Mouse (Mus musculus) testis, postnatal 10 days (tissue): ENCODE data around the gene Galnt2.

Experiments used
- DNase-seq: peaks from one replicate; pipeline ENCODE4 v3.0.0; 2021; ENCODE audit warnings: low spot score

Galnt2 gene

GRCm38 (mm10) chr8:124329690-124330089 lies 98.5 kb downstream of the Galnt2 start:
- DNase-seq: no peak

- DNase-seq: no peak
Measured at GRCm38 (mm10) chr8:124330433-124330832, 99.2 kb downstream of the Galnt2 start.

- no peak for DNase-seq
Measured at GRCm38 (mm10) chr8:124331094-124331493, 99.9 kb downstream of the Galnt2 start.

- no peak for DNase-seq
Measured at GRCm38 (mm10) chr8:124331706-124332105, 100.5 kb downstream of the Galnt2 start.

GRCm38 (mm10) chr8:124336302-124336701 lies 105.1 kb downstream of the Galnt2 start:
- no peak for DNase-seq

- no peak for DNase-seq
Measured at GRCm38 (mm10) chr8:124339742-124340141, 108.6 kb downstream of the Galnt2 start.

GRCm38 (mm10) chr8:124340360-124341068 lies 109.3 kb downstream of the Galnt2 start:
- DNase-seq: no peak

GRCm38 (mm10) chr8:124343151-124343550 lies 112.0 kb downstream of the Galnt2 start:
- DNase-seq: no peak

- DNase-seq: no peak
Measured at GRCm38 (mm10) chr8:124343991-124344390, 112.8 kb downstream of the Galnt2 start.

- no peak for DNase-seq
Measured at GRCm38 (mm10) chr8:124345098-124345497, 113.9 kb downstream of the Galnt2 start.

- DNase-seq: peak; percentile 87
Measured at GRCm38 (mm10) chr8:124346852-124347523, 115.8 kb downstream of the Galnt2 start.

GRCm38 (mm10) chr8:124348087-124348486 lies 116.9 kb downstream of the Galnt2 start:
- no peak for DNase-seq

GRCm38 (mm10) chr8:124349663-124350062 lies 118.5 kb downstream of the Galnt2 start:
- DNase-seq: peak; percentile 95

GRCm38 (mm10) chr8:124351636-124352035 lies 120.4 kb downstream of the Galnt2 start:
- no peak for DNase-seq

GRCm38 (mm10) chr8:124360911-124361310 lies 129.7 kb downstream of the Galnt2 start:
- no peak for DNase-seq

GRCm38 (mm10) chr8:124361773-124362427 lies 130.7 kb downstream of the Galnt2 start:
- DNase-seq: no peak

GRCm38 (mm10) chr8:124362589-124362988 lies 131.4 kb downstream of the Galnt2 start:
- no peak for DNase-seq

GRCm38 (mm10) chr8:124363337-124363736 lies 132.1 kb downstream of the Galnt2 start:
- DNase-seq: no peak

GRCm38 (mm10) chr8:124368213-124368612 lies 137.0 kb downstream of the Galnt2 start:
- DNase-seq: peak; percentile 85

GRCm38 (mm10) chr8:124370422-124371183 lies 139.4 kb downstream of the Galnt2 start:
- DNase-seq: no peak

- DNase-seq: no peak
Measured at GRCm38 (mm10) chr8:124371410-124372123, 140.4 kb downstream of the Galnt2 start.

- no peak for DNase-seq
Measured at GRCm38 (mm10) chr8:124373753-124374152, 142.6 kb downstream of the Galnt2 start.
